In the genomic region with DNA sequence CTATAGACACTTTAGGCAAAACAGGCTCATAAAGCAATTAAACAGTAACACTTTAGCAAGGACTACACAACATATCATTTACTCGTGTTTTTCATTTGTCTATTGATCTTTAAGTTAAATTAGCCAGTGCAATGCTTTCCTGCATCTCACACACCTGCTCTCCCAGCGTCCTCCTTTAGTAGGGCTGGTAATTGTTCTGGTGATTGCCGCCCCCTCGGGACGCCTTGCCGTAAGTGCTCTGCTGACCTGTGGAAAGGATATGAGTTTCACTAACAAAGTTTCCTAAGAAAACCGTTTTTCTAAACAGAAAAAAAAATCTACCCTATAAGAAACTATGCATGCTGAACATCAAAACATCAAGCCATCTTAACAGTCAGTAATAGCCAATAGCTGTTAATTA, we compare ENCODE assay signal across 9 mouse cellular contexts. TPM values are rescaled to one million over a fixed set of nuclear protein-coding genes. Genes with fewer than 3 reads are reported as not detected.
DNase-seq lines count a peak whose midpoint lies in the region; ATAC-seq and TF ChIP-seq lines count a peak whose summit lies in the region.
"Had no signal": no experiment of that assay in that cellular context is flagged by ENCODE, and none has a peak within 500 bp of the region (broad histone marks: within the 10 kb centered on the region; RNA-seq: fewer than 3 reads in every experiment).

No protein-coding gene starts in this region.

- H3K4me1 ChIP-seq in kidney, postnatal 0 days (replicated peaks; ENCODE audit: insufficient read depth, low read length), result no peaks in the 10 kb centered on the region
- H3K4me1 ChIP-seq in embryonic facial prominence, embryonic 14.5 days (ENCODE audit: control insufficient read depth, insufficient read depth, low read length), result peaks cover 8% of the 10 kb centered on the region; the same call in 1 of the 2 replicates
- peaks cover 24% of the 10 kb centered on the region for H3K4me1 ChIP-seq in hindbrain, embryonic 16.5 days (ENCODE audit: control insufficient read depth, insufficient read depth, low read depth, low read length)
- H3K4me1 ChIP-seq in midbrain, postnatal 0 days (ENCODE audit: insufficient read depth, low read length), result 0 out of 2 replicates have a peak, but pooled peaks cover 4% of the 10 kb centered on the region

- peak overlapping the region; percentile 86 for H3K4me2 ChIP-seq in kidney, postnatal 0 days (ENCODE audit: low read length)
- H3K4me2 ChIP-seq in embryonic facial prominence, embryonic 14.5 days (ENCODE audit: low read depth, low read length), result peak overlapping the region; percentile 97
- peak overlapping the region; percentile 89 for H3K4me2 ChIP-seq in hindbrain, embryonic 16.5 days (ENCODE audit: low read length)
- H3K4me2 ChIP-seq in midbrain, postnatal 0 days (ENCODE audit: low read depth, low read length, poor library complexity, severe bottlenecking), result peak overlapping the region; percentile 81

- ATAC-seq in kidney, postnatal 0 days (replicated peaks; ENCODE audit: low FRiP score, low read depth), result no peak
- ATAC-seq in embryonic facial prominence, embryonic 14.5 days (ENCODE audit: low read depth), result no peak
- ATAC-seq in hindbrain, embryonic 16.5 days, result no peak
- no peak for ATAC-seq in midbrain, postnatal 0 days (ENCODE audit: low FRiP score)

- H3K27me3 ChIP-seq in kidney, postnatal 0 days (ENCODE audit: insufficient read depth, low read length), result no peaks in the 10 kb centered on the region
- H3K27me3 ChIP-seq in embryonic facial prominence, embryonic 14.5 days (replicated peaks; ENCODE audit: control insufficient read depth, insufficient read depth, low read length), result no peaks in the 10 kb centered on the region
- H3K27me3 ChIP-seq in hindbrain, embryonic 16.5 days (replicated peaks; ENCODE audit: control insufficient read depth, insufficient read depth, low read length), result no peaks in the 10 kb centered on the region
- H3K27me3 ChIP-seq in midbrain, postnatal 0 days (ENCODE audit: insufficient read depth, low read length), result no peaks in the 10 kb centered on the region

- DNase-seq in kidney, postnatal 0 days (ENCODE audit: low spot score), result no peak
- DNase-seq in kidney, adult 11 months, result no peak
- DNase-seq in embryonic facial prominence, embryonic 14.5 days (ENCODE audit: low spot score), result no peak
- no peak for DNase-seq in midbrain, postnatal 0 days (ENCODE audit: low spot score)
- DNase-seq in urinary bladder, postnatal 4 days (ENCODE audit: low spot score in 2 of 2), result no peak
- DNase-seq in left cerebral cortex, adult 11 months (ENCODE audit: low spot score), result no peak
- no peak for DNase-seq in gastrocnemius, adult 8-10 months (ENCODE audit: low spot score in 2 of 2)
- DNase-seq: left cerebral cortex, postnatal 4 days had no signal

- WGBS in kidney, postnatal 0 days, result 20% methylated on average over 7 of the region's 7 CpGs
- WGBS in embryonic facial prominence, embryonic 14.5 days, result 33% methylated on average over 7 of the region's 7 CpGs
- WGBS in hindbrain, embryonic 16.5 days, result 40% methylated on average over 7 of the region's 7 CpGs
- 47% methylated on average over 7 of the region's 7 CpGs for WGBS in midbrain, postnatal 0 days

- peaks cover 28% of the 10 kb centered on the region for H3K36me3 ChIP-seq in kidney, postnatal 0 days (ENCODE audit: insufficient read depth, low read length)
- H3K36me3 ChIP-seq in embryonic facial prominence, embryonic 14.5 days (ENCODE audit: control insufficient read depth, insufficient read depth, low read length), result peaks cover 61% of the 10 kb centered on the region
- H3K36me3 ChIP-seq in hindbrain, embryonic 16.5 days (ENCODE audit: control insufficient read depth, insufficient read depth, low read length), result peaks cover 15% of the 10 kb centered on the region
- H3K36me3 ChIP-seq in midbrain, postnatal 0 days (ENCODE audit: insufficient read depth, low read length), result peaks cover 9% of the 10 kb centered on the region

- H3K9me3 ChIP-seq in kidney, postnatal 0 days (replicated peaks; ENCODE audit: low read length), result no peaks in the 10 kb centered on the region
- H3K9me3 ChIP-seq in embryonic facial prominence, embryonic 14.5 days (ENCODE audit: control insufficient read depth, low read length), result no peaks in the 10 kb centered on the region
- no peaks in the 10 kb centered on the region for H3K9me3 ChIP-seq in hindbrain, embryonic 16.5 days (ENCODE audit: control insufficient read depth, low read length)
- H3K9me3 ChIP-seq in midbrain, postnatal 0 days (ENCODE audit: low read length), result no peaks in the 10 kb centered on the region

- H3K27ac ChIP-seq in kidney, postnatal 0 days, result no peak overlapping the region
- H3K27ac ChIP-seq in embryonic facial prominence, embryonic 14.5 days (replicated peaks; ENCODE audit: low read depth, low read length), result no peak overlapping the region
- H3K27ac ChIP-seq in hindbrain, embryonic 16.5 days (ENCODE audit: low read depth, low read length), result no peak overlapping the region
- no peak overlapping the region for H3K27ac ChIP-seq in midbrain, postnatal 0 days (ENCODE audit: low read depth, low read length)

- TF ChIP-seq CTCF in kidney, postnatal 0 days (IDR thresholded peaks at IDR 0.05; ENCODE audit: low read depth), result peak; percentile 43
- peak; percentile 24 for TF ChIP-seq CTCF in midbrain, postnatal 0 days (IDR thresholded peaks at IDR 0.05)

- peak overlapping the region; percentile 96; the same call in 1 of the 2 replicates for H3K4me3 ChIP-seq in kidney, postnatal 0 days (replicated peaks; ENCODE audit: low read depth, low read length)
- peak overlapping the region; percentile 99 for H3K4me3 ChIP-seq in embryonic facial prominence, embryonic 14.5 days (ENCODE audit: low read depth, low read length)
- H3K4me3 ChIP-seq in hindbrain, embryonic 16.5 days (ENCODE audit: low read length), result no peak overlapping the region; the same call in 1 of the 2 replicates
- H3K4me3 ChIP-seq in midbrain, postnatal 0 days (ENCODE audit: low read depth, low read length), result peak overlapping the region; percentile 62; the same call in 1 of the 2 replicates

- no peak overlapping the region for H3K9ac ChIP-seq in kidney, postnatal 0 days (ENCODE audit: low read depth, low read length)
- no peak overlapping the region for H3K9ac ChIP-seq in embryonic facial prominence, embryonic 14.5 days (ENCODE audit: low read depth, low read length)
- no peak overlapping the region for H3K9ac ChIP-seq in hindbrain, embryonic 16.5 days (ENCODE audit: low read depth, low read length)
- no peak overlapping the region for H3K9ac ChIP-seq in midbrain, postnatal 0 days (replicated peaks; ENCODE audit: low read length, poor library complexity, severe bottlenecking)

RNA-seq across cellular contexts. Expression of gene Hnrnpdl, which starts 3.5 kb away (rescaled TPM):
- polyA plus RNA-seq in kidney, postnatal 0 days (2015; fragmentation: Nextera tagmentation; extraction: Ambion mirVana), result 118 and 121 TPM in 2 replicates
- polyA plus RNA-seq in embryonic facial prominence, embryonic 14.5 days (2014; fragmentation: Nextera tagmentation; extraction: Ambion mirVana), result 148 and 178 TPM in 2 replicates
- 158 and 173 TPM in 2 replicates for polyA plus RNA-seq in hindbrain, embryonic 16.5 days (2015; fragmentation: Nextera tagmentation; extraction: Ambion mirVana)
- 145 and 171 TPM in 2 replicates for total RNA-seq in midbrain, postnatal 0 days (2014; rRNA removed)
- polyA plus RNA-seq in midbrain, postnatal 0 days (2015; fragmentation: Nextera tagmentation; extraction: Ambion mirVana), result 203 and 214 TPM in 2 replicates
- 10 to 100 TPM; 53.5 to 80.2 (median 65.3) TPM for total RNA-seq in gastrocnemius, adult 8-10 months (2022)

RNA-seq across cellular contexts. Expression of gene Enoph1, which starts 3.8 kb away (rescaled TPM):
- polyA plus RNA-seq in kidney, postnatal 0 days (2015; fragmentation: Nextera tagmentation; extraction: Ambion mirVana), result 31.5 and 36.1 TPM in 2 replicates
- 37.2 and 37.6 TPM in 2 replicates for polyA plus RNA-seq in embryonic facial prominence, embryonic 14.5 days (2014; fragmentation: Nextera tagmentation; extraction: Ambion mirVana)
- 56.9 and 62.2 TPM in 2 replicates for polyA plus RNA-seq in hindbrain, embryonic 16.5 days (2015; fragmentation: Nextera tagmentation; extraction: Ambion mirVana)
- 50.0 and 54.7 TPM in 2 replicates for total RNA-seq in midbrain, postnatal 0 days (2014; rRNA removed)
- polyA plus RNA-seq in midbrain, postnatal 0 days (2015; fragmentation: Nextera tagmentation; extraction: Ambion mirVana), result 55.0 and 56.3 TPM in 2 replicates
- 1 to 10 TPM; 6.9 to 9.8 (median 8.3) TPM for total RNA-seq in gastrocnemius, adult 8-10 months (2022)

RNA-seq across cellular contexts. Expression of gene 4930524J08Rik, which starts 57.1 kb away (rescaled TPM):
- polyA plus RNA-seq in kidney, postnatal 0 days (2015; fragmentation: Nextera tagmentation; extraction: Ambion mirVana), result 2.9 and 4.5 TPM in 2 replicates
- 1.7 and 2.4 TPM in 2 replicates for polyA plus RNA-seq in embryonic facial prominence, embryonic 14.5 days (2014; fragmentation: Nextera tagmentation; extraction: Ambion mirVana)
- 2.7 and 2.8 TPM in 2 replicates for polyA plus RNA-seq in hindbrain, embryonic 16.5 days (2015; fragmentation: Nextera tagmentation; extraction: Ambion mirVana)
- total RNA-seq in midbrain, postnatal 0 days (2014; rRNA removed), result 7.0 and 10.0 TPM in 2 replicates
- polyA plus RNA-seq in midbrain, postnatal 0 days (2015; fragmentation: Nextera tagmentation; extraction: Ambion mirVana), result 2.8 and 3.2 TPM in 2 replicates
- under 1 TPM in 1 of 4 experiments, not detected in 3; 0.46 TPM for total RNA-seq in gastrocnemius, adult 8-10 months (2022)

RNA-seq across cellular contexts. Expression of gene Hnrnpd, which starts 57.2 kb away (rescaled TPM):
- polyA plus RNA-seq in kidney, postnatal 0 days (2015; fragmentation: Nextera tagmentation; extraction: Ambion mirVana), result 97.7 and 125 TPM in 2 replicates
- polyA plus RNA-seq in embryonic facial prominence, embryonic 14.5 days (2014; fragmentation: Nextera tagmentation; extraction: Ambion mirVana), result 127 and 140 TPM in 2 replicates
- polyA plus RNA-seq in hindbrain, embryonic 16.5 days (2015; fragmentation: Nextera tagmentation; extraction: Ambion mirVana), result 28.9 and 81.2 TPM in 2 replicates
- total RNA-seq in midbrain, postnatal 0 days (2014; rRNA removed), result 35.9 and 46.8 TPM in 2 replicates
- 75.3 and 85.1 TPM in 2 replicates for polyA plus RNA-seq in midbrain, postnatal 0 days (2015; fragmentation: Nextera tagmentation; extraction: Ambion mirVana)
- 10 to 100 TPM; 47.4 to 79.5 (median 63.1) TPM for total RNA-seq in gastrocnemius, adult 8-10 months (2022)
